Mouse (Mus musculus) frontal cortex, adult 2 months (tissue): ENCODE measurements at regions not wholly inside any gene's neighbourhood (a gene's known extent, or its start where the extent isn't known, plus 50 kb on each side); places are given as distances from the start of the nearest gene placed in this dataset.
A peak's percentile ranks its signal among the peaks of the same experiment; 100 is the strongest.
"Not testable (repeated sequence)": the region's sequence is repeated elsewhere in the genome, so short reads cannot be mapped to it uniquely, and the experiment has no call there.

ENCODE experiments used
- DNase-seq, 2 experiments: peaks; one replicate each; pipeline ENCODE4 v3.0.0; 2022; ENCODE audit warnings: low spot score in 1 of 2; ENCODE audit errors: extremely low spot score in 1 of 2

- DNase-seq = no peak
Observed at GRCm38 (mm10) chr17:50346451-50347192, 53.2 kb upstream of the Dazl start.

GRCm38 (mm10) chr17:50353818-50354217, 60.4 kb upstream of the Dazl start:
- not testable (repeated sequence) for DNase-seq

- no peak for DNase-seq
Observed at GRCm38 (mm10) chr17:50354357-50354756, 60.9 kb upstream of the Dazl start.

- DNase-seq = peak in 1 of 2 experiments; percentile 27
Observed at GRCm38 (mm10) chr17:50361657-50362233, 68.3 kb upstream of the Dazl start.

- peak in 1 of 2 experiments; percentile 32 for DNase-seq
Observed at GRCm38 (mm10) chr17:50365396-50365795, 72.0 kb upstream of the Dazl start.

GRCm38 (mm10) chr17:50366181-50366580, 72.7 kb upstream of the Dazl start:
- DNase-seq = no peak

- DNase-seq = no peak
Observed at GRCm38 (mm10) chr17:50369216-50369875, 75.9 kb upstream of the Dazl start.

GRCm38 (mm10) chr17:50370484-50370883, 77.0 kb upstream of the Dazl start:
- DNase-seq = no peak

GRCm38 (mm10) chr17:50373496-50374141, 80.2 kb upstream of the Dazl start:
- DNase-seq = no peak

- DNase-seq = no peak
Observed at GRCm38 (mm10) chr17:50375465-50375864, 82.0 kb upstream of the Dazl start.

- DNase-seq = no peak
Observed at GRCm38 (mm10) chr17:50376708-50377107, 83.3 kb upstream of the Dazl start.

GRCm38 (mm10) chr17:50378141-50378727, 84.8 kb upstream of the Dazl start:
- DNase-seq = peak in 1 of 2 experiments; percentile 58

- no peak for DNase-seq
Observed at GRCm38 (mm10) chr17:50388715-50389710, 95.6 kb upstream of the Dazl start.

- DNase-seq = no peak
Observed at GRCm38 (mm10) chr17:50390151-50390550, 96.7 kb upstream of the Dazl start.

- DNase-seq = no peak
Observed at GRCm38 (mm10) chr17:50391207-50391606, 97.8 kb upstream of the Dazl start.

- DNase-seq = no peak
Observed at GRCm38 (mm10) chr17:50391996-50392395, 98.6 kb upstream of the Dazl start.

GRCm38 (mm10) chr17:50392428-50392827, 99.0 kb upstream of the Dazl start:
- peak in 1 of 2 experiments; percentile 70 for DNase-seq

- DNase-seq = no peak
Observed at GRCm38 (mm10) chr17:50392966-50393365, 99.5 kb upstream of the Dazl start.

GRCm38 (mm10) chr17:50393698-50394097, 100.3 kb upstream of the Dazl start:
- no peak for DNase-seq

- DNase-seq = no peak
Observed at GRCm38 (mm10) chr17:50394801-50395200, 101.4 kb upstream of the Dazl start.
